Mouse (Mus musculus): ENCODE results near the gene Cbx5.

DNA sequence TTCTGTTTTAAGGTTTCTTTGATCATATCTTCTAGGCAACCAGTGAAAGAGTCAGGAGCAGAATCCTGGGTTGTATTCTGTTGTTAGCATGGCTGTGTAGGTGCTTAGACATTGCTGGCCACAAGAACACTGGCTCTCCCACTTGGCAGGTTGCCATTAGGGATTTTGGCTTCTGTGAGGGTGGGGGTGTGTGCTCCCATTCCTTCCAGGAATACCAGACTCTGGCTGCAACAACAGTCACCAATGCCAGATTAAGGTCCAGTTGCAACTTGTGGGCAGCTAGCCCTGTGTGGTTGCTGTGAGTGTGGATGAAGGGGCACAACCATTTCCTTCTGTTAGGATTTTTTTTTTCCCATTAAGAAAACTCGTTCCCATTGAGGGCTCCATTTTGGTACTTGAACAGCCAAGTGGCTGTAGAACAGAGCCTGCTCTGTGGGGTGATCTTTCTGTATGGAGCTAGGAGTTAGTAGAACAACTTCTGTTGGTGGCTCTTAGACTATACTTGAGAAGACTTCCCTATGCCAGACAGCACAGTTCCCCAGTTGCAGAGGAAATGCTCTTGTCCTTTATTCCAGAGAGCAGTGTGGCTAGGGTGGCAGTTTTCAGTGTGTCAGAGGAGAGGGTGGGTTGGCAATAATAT is 46.3 kb upstream of the Cbx5 start:
- no peak for TF ChIP-seq CTCF (conservative IDR thresholded peaks at IDR 0.05 in 1 of 2, IDR thresholded peaks at IDR 0.05 in 1 of 2; ENCODE audit: low read depth in 2 of 2, low read length in 2 of 2)
- TF ChIP-seq ETS1 (conservative IDR thresholded peaks at IDR 0.05; ENCODE audit: low read depth, low read length) = no peak
- no peak for TF ChIP-seq SMC3 (IDR thresholded peaks at IDR 0.05; ENCODE audit: low read depth, low read length)
- TF ChIP-seq POLR2AphosphoS2 (IDR thresholded peaks at IDR 0.05; ENCODE audit: low read depth, low read length) = no peak
- TF ChIP-seq NRF1 (IDR thresholded peaks at IDR 0.05; ENCODE audit: low read depth, low read length) = no peak
- no peak for TF ChIP-seq POLR2A (IDR thresholded peaks at IDR 0.05; ENCODE audit: low read depth, low read length)
- no peak for TF ChIP-seq MAFK (IDR thresholded peaks at IDR 0.05; ENCODE audit: insufficient replicate concordance, low read length)
- TF ChIP-seq MXI1 (IDR thresholded peaks at IDR 0.05; ENCODE audit: low read depth, low read length) = no peak
- no peak for TF ChIP-seq EP300 (IDR thresholded peaks at IDR 0.05; ENCODE audit: low read length)

Measured in CH12.LX (cell line).